Mouse (Mus musculus) spleen, postnatal 14 days (tissue): ENCODE measurements around the gene Sac3d1.
"Not testable (repeated sequence)": the region's sequence is repeated elsewhere in the genome, so short reads cannot be mapped to it uniquely, and the experiment has no call there.

Experiments used
- DNase-seq, 2 experiments: peaks; one replicate each; pipeline ENCODE4 v3.0.0; 2021 to 2022; ENCODE audit warnings: low spot score in 2 of 2

Sac3d1 gene

DNA sequence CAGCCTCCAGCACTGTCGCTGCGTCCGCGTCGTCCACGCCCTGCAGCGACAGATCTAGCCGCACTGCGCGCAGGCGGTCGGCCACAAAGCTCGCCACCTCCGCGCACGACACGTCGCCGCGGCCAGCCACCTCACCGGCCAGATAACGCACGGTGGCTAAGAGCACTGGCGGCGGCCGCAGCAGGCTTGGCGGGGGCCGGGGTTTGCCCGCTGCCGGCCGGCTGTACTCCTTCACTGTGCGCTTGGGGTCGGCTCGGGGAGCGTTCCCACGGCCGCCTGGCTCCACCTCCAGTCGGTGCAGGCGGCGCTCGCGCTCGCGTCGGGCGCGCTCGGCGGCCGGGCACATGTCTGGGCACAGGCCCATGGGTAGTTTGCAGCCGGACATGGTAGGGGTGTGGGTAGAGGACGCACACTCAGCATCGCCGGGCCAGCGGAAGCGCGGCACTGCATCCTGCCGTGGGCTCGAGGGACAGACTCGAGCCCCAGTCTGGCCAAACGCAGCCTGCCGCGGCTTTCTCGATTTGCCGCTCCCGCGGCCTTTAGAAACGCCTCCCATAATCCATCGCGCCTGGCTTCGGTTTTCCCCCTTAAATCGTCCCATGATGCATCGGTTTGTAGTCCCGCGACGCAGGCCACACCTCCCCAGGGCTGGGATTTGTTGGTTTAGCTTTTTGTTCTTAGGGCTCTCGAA lies at the start of gene Sac3d1:
Sac3d1 (minus strand) TSS at position 665 of the 691 bp plus-strand sequence.
- peak; percentile 76 to 80 for DNase-seq

DNA sequence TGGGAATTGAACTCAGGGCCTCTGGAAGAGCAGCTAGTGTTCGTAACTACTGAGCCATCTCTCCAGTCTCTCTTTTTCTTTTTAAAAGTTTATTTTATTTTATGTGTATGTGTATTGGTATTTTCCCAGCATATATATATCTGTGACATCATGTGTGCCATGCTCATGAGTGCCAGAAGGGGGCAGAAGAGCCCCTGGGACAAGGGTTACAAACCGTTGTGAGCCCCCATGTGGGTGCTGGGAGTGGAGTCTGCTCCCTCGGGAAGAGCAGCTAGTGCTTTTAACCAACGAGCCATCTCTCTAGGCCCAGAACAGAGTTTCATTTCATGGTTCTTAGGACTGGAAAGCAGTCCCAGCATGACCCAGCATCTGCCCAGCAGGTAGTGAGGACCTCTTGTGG lies 48.3 kb upstream of the Sac3d1 start:
- DNase-seq, result no peak

DNA sequence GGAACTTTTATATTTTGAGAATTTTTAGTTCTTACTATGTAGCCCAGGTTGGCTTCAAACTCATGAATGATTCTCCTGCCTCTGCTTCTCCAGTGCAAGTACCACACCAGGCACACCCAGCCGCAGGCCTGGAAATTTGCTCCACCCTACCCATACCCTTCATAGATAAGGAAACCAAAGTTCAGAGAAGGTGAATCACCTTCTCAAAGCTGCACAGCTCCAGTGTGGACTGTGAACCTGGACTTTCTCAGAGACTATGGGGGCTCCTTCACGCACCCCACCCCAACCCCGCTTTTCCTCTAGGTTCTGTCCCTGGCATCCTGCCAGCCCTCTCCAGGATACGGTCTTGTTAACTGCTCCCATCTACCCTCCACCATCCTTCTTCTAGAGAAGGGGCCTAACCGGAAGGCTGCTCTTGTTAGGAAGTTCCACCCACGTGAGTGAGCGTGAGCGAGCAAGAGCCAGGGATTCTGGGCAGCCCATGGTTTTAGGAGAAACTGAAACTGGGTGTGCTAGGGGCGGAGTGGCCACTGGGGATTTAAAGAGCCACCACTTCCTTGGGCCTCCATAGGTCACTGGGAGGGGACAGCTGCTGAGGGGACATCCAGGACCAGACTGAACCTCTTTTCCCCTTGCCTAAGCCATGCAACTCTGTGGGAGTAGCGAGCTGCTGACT lies 45.6 kb upstream of the Sac3d1 start:
- DNase-seq, result no peak

DNA sequence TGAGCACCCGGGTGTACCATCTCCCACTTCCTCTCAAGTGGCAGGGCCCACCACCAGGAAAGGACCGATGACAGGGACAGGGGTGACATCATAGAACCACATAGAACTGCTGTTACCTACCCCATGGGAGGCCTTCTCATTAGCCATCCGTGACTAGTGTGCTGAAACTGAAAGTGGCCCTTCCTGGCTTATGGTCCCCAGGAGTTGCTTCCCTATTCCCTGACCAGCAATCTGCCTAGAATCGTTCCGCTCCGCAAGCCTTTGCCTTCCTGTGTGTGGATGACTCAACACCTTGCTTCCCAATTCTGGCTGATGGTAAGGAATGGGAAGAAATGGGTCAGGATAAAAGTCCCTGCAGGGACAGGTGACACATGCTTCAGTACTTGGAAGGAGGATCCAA lies 38.8 kb upstream of the Sac3d1 start:
- DNase-seq, result no peak

DNA sequence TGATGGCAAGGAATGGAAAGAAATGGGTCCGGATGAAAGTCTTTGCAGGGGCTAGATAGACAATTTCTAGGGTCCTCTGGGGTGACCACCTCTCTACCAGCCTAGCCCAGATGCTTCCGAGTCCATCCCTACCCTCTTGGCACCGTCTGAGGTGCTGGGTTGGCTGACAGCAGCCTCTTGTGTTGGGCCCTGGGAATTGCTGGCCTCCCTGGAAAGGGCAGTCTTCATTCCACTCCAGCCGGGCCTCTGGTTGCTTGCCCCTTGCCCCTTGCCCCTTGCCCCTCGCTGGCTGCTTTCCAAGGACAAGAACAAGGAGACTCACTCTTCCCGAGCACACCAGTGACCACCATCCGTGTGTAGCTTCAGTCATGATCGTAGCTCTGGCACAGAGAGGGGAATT lies 37.9 kb upstream of the Sac3d1 start:
- DNase-seq, result no peak

DNA sequence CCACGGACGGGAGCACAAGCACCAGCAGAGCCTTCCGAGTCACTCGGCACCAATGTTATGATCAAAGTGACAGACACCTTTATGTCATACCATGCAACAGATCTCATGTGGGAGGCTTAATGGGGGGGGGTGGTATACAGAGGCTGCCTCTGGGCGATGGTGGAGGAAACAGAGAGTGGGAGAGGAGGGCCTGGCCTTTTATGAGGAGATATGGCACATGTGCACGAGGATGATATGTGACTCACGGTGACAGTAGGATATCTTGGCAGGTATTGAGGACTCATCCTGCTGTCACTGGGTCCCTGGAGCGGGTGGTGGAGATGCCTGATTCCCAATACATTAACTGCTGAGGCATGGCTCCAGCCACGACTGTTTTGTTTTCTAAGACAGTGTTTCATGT lies 36.7 kb upstream of the Sac3d1 start:
- no peak for DNase-seq

DNA sequence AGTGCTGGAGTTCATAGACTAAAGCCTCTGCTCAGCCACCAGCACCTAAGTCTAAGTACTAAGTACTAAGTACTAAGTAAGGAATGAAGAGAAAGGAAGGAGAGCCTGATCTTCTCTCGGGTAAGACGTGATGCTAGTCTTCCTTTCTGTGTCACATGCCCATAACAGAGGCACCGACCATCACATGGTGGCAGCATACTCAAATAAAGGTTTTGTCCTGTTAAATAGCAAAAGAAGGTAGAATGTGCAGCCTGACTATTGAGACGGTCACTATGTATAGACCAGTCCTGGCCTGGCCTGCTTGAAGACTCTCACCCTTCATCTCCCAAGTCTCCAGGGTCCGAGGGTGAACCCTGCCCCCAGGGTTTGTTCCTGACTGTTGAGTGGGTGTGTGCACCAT lies 26.4 kb upstream of the Sac3d1 start:
- DNase-seq, result no peak

DNA sequence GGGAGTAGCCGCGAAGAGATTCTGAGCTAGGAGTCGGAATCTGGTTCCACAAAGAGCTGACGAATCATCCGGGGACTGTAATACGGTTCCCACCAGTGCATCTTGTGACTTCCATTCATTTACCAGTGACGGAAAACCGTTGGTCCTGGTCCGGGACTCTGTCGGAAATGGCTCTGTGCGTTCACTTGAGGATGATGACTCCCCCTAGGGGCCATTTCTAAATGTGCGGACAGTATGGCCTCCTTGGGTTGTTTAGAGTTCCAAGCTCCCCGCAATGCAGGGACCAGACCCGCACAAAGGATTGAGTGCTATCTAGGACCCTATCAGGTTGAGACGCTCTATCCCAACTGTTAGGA lies 22.9 kb upstream of the Sac3d1 start, which contains the start of gene Arl2:
Arl2 (minus strand) TSS at position 155 of the 356 bp plus-strand sequence.
- peak; percentile 58 to 74 for DNase-seq

DNA sequence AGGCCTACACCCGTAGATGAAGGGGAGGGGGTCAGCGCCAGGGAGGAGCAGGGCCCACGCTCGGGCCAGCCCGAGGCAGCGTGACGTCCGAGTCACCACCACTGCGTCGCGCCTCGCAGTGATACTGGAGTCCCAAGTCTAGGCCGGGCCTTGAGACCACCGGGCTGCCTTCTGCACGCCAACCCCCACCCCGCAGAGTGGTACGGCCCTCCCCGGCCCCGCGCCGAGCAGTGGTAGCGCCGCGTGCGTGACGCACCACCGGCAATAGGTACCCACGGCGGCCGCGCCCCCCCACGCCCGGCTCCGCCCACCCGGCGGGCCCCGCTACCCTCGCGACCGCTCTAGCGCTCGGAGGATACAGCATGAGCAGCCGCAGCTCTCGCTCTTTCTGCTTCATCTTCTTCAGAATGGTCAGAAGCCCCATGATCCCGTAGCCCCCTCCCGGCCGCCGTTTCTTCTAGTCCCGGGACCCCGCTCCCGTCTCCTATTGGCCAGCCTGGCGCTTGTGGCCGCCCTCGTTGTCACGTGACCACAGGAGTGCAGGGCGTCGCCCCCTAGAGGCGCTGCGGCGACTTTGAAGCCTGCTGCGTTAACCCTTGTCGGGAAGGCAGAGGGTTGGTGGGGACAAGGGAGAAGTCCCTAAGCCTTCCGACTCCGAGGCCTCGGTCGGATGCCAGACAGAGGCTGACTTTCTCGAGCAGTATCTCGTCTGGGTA lies 22.4 kb upstream of the Sac3d1 start, which contains the start of gene Batf2:
Batf2 (plus strand) TSS at position 306 of the 716 bp plus-strand sequence.
- DNase-seq, result peak; percentile 82 to 89

DNA sequence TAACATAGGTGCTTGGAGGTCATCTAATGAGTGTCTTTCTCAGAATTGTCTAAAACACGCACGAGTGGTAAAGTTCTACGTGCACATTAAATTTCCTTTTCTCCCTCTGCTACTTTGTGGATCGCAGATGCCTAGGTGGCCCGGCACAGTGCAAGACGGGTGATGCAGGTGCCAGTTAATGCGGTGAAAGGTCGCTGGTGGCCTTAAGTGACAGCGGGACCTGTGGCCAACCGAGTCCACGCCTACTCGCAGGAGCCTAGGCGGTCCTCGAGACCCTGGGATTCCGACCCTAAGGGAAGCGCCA lies 21.9 kb upstream of the Sac3d1 start:
- no peak for DNase-seq

DNA sequence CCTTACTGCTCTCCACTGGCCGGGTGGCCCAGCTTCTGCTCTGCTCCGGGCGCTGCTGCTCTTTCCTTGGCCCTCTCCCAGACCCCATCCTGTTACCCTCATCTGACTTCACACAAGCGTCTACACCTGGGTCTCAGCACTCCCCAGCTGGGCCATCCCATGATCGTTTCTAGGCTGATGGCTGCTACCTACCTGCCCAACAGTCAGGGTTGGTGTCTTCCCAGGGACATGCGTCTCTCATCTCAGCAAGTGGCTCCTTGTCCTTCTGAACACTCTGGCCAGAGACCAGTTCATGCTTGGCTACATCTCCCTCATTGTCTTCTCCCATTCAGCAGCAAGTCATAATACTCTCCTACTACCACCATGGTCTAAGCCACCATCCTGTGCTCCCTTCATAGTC lies 21.3 kb upstream of the Sac3d1 start:
- DNase-seq, result no peak

DNA sequence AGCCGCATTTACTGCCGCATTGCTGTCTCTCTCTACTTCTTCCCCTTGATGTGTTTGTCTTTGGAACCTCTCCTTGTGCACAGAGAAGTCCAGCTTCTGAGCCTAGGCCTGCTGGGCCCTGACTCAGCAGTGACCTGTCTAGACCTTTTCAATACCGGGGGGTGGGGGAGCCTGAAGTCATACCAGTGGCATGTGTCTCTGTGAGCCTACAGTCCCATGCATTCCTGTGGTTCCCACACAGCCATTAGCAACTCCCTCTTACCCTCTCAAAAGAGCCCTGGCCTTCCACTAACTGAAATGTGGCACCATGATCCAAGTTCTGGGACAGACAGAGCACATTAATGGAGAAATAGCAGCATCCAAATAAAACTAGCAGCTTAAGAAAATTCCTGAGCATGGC lies 17.9 kb upstream of the Sac3d1 start:
- no peak for DNase-seq

DNA sequence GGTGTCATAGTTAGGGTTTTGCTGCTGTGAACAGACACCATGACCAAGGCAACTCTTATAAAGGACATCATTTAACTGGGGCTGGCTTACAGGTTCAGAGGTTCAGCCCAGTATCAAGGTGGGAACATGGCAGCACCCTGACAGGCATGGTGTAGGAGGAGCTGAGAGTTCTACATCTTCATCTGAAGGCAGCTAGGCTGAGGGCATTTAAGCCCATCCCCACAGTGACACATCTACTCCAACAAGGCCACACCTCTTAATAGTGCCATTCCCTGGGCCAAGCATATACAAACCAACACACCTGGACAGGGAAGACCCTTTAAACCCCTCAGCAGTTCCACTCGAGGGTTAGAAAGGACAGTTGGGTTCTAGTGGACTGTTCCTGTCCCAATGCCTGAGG lies 14.7 kb upstream of the Sac3d1 start:
- DNase-seq, result not testable (repeated sequence)

DNA sequence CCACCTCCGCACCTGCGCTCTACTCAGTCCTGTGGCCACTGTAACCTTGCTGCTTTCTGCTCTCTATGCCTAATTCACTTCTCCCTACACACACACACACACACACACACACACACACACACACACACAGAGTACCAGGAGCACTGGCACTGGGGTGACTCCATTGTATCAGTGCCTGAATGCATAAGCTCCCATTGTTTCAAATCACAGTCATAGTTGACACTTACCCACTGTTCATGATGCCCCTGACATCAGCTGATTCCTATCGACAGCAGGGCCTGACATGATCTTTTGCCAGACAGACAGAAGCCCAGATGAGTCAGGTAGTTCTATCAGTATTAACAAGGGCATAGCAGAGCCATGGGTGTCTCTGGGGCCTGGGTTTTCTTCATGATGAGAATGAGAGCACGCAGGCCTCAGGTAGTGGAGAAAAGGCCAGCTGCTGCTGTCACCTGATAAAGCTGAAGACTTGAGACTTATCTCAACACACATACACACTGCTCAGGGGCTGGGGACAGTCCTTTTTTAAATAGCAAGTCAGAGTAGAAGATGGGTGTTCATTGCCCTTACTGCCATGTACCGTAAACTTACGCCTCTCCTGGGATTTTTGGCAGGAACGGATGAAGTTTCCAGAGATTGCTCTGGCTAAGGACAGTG lies 13.8 kb upstream of the Sac3d1 start:
- peak in 1 of 2 experiments; percentile 16 for DNase-seq

DNA sequence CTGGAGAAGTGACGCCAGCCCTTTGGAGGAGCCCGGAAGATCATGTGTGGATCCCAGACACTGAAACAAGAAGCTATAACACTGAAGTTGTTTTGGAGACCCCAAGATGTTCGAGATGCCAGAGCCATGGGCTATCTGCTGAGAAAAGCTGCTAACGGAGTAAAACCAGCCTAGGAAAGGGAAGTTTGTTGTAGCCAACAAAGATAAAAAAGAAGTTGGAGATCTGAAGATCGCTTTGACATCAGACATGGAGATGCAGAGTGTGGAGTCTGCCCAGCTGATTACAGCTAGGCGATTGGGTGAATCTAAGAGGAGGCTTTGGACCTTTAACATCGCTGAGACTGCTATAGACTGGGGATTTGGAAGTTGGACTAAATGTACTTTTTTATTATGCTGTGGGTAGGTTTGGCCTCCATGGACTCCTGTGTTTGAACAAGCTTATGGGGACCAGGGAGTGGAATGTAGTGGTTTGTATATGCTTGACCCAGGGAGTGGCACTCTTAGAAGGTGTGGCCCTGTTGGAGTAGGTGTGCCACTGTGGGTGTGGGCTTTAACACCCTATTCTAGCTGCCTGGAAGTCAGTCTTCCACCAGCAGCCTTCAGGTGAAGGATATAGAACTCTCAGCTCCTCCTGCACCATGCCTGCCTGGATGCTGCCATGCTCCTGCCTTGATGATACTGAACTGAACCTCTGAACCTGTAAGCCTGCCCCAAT lies 12.1 kb upstream of the Sac3d1 start:
- DNase-seq, result not testable (repeated sequence)

DNA sequence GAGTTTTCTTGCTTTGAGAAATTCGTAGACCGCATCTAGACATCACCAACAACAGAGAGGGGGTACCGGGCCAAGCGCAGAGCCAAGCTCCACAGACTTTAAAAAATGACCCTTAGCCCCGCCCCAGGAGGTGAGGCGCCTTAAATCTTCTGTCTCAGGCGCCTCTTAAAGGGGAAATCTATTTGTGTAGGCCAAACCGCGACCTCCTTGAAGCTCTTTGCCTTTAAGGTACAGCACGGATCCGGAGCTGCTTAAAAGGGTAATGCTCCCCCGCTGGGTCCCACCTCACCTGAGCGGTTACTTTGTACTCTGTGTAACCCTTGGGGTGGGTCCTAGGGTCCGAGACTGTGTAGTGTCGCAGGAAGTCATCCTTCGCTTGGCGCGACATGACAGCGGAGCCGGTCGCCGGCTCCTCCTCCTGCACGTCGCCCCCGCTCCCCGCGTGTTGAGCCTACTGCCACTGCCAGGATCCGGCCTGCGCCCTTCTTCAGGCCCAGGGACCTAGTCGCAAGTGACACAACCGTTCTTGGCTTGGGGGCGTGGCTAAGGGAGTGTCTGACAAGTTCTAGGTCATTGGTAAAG lies 9.4 kb upstream of the Sac3d1 start, which contains the start of gene Snx15:
Snx15 (minus strand) TSS at position 545 of the 582 bp plus-strand sequence.
- peak; percentile 90 to 93 for DNase-seq

DNA sequence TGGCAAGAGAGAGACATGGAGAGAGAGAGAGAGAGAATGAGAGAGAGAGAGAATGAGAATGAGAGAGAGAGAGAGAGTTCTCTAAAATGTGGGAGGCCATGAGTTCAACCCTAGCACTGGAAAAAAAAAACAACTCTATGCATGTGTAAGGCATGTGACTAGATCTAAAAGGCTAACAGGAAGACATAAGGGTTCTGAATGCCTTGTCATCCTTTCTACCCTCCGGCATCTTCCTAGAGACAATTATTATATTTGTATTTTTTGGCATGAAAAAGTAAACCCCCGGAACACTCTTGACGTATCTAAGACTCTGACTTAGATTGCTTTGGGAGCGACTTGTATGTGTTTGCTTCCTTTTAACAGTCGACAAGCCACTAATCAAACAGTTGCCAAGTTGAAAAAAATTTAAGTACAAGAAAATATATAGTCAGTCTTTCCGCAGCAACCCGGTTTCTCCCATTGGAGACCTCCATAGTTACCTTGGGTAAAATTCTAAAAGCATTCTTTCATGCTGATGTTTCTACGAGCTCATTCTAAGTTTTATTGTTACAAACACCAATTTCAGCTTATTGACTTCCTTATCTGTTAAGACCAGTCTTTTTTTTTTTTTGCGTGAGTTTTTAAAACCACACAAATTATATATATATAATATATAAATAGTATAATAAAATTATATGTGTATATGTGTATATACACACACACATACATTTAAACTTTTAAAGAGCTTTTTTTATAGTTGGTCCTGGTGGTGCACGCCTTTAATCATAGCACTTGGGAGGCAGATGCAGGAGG lies 8.5 kb upstream of the Sac3d1 start:
- no peak for DNase-seq

DNA sequence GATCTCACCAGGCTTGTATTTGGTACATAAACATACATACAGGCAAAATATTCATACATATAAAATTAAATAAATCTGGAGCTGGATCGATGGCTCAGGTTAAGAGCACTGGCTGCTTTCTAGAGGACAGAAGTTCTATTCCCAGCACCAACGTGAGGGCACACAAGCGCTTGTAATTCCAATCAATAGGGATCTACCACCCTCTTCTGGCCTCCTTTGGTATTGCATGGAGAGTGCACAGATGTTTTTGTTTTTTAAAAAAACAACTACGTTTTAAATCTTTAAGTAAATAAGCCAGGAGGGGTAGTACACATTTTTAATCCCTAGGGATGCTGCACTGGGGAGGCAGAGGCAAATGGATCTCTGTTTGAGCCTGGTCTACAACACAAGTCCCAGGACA lies 7.8 kb upstream of the Sac3d1 start:
- DNase-seq, result peak in 1 of 2 experiments; percentile 69

DNA sequence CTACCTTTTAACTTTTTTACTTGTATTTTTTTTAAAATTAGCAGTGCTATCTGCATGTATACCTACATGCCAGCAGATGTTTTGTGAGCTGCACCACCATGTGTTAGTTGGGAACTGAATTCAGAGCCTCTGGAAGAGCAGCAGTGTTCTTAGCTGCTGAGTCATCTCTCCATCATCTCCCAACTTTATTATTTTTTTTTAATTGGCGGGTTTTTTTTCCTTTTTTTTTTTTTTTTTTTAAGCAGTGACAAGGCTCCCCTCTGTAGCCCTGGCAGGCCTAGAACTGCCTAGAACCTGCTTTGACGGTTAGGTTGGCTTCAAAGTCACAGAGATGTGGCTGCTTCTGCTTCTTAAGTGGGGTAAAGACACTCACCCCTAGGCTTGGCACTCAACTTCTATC lies 6.4 kb upstream of the Sac3d1 start:
- DNase-seq, result no peak

DNA sequence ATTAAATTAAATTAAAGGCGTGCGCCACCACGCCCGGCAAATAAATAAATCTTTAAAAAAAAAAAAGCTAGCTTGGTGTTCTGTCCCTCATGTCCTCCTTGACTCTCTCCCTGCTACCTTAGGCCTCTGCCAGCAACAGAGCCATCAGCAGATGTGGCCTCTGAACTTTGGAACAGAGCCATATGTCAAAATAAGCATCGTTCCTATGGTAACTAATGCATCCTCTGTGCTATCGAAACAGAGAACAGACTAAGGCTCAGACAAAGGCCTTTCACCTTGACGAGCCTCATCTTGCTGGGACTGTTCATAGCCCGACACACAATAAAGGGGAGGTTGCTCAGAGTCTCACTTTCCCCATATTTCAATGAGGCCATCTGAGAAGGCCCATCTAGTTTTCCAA lies 4.9 kb upstream of the Sac3d1 start:
- DNase-seq, result no peak

DNA sequence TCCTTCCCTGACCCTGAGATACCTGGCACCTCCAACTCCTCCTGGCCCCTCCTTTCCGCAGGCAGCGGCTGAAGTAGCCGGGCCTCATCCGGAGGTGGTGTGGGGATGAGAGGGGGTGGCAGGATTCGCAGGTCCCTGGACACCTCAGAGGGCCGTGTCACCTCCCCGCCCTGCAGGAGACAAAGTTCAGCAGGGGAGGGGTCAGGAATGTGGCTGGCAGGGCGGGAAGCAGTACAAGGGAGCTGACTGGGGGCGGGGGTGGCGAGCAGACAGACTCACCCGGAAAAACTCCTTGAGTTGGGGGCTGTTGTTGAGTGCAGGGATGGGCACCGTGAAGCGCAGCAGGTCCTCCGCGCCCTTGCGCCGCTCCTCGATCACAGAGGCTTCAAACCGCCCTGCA lies 3.3 kb upstream of the Sac3d1 start:
- DNase-seq, result no peak
